Mouse (Mus musculus) kidney, adult 2 months (tissue): ENCODE measurements around the gene Sla2. TPM values are rescaled to one million over a fixed set of nuclear protein-coding genes. Genes with fewer than 3 reads are reported as not detected.
"Not testable (repeated sequence)": the region's sequence is repeated elsewhere in the genome, so short reads cannot be mapped to it uniquely, and the experiment has no call there.

Experiments
- DNase-seq: peaks from one replicate; pipeline ENCODE4 v3.0.0; 2021
- H3K27ac ChIP-seq: fragments of 200-500 bp; 2 replicates; pipeline ENCODE4 v1.5.1; 2012; ENCODE audit warnings: low read depth, low read length, control low read depth, inconsistent platforms; ENCODE audit not compliant: insufficient read depth
- H3K27me3 ChIP-seq: fragments of 200-500 bp; replicated peaks from 2 replicates; pipeline ENCODE4 v1.6.1; 2012; ENCODE audit warnings: mild to moderate bottlenecking, moderate library complexity, low read length, inconsistent platforms; ENCODE audit not compliant: control insufficient read depth, insufficient read depth
- H3K36me3 ChIP-seq: fragments of 200-500 bp; 2 replicates; pipeline ENCODE4 v1.6.1; 2012; ENCODE audit warnings: mild to moderate bottlenecking, moderate library complexity, low read length, inconsistent platforms; ENCODE audit not compliant: control insufficient read depth, insufficient read depth
- H3K4me1 ChIP-seq: fragments of 200-500 bp; 2 replicates; pipeline ENCODE4 v1.6.1; 2011; ENCODE audit warnings: low read length; ENCODE audit not compliant: control insufficient read depth, insufficient read depth
- H3K4me3 ChIP-seq: fragments of 200-500 bp; 2 replicates; pipeline ENCODE4 v1.5.1; 2011; ENCODE audit warnings: mild to moderate bottlenecking, low read depth, low read length, control low read depth; ENCODE audit not compliant: insufficient read depth
- CTCF ChIP-seq: fragments of 200-500 bp; conservative IDR thresholded peaks from 2 replicates; pipeline ENCODE4 v1.5.1; 2011; ENCODE audit warnings: low read depth, mild to moderate bottlenecking, control low read depth, low read length, moderate library complexity, mixed read lengths; ENCODE audit not compliant: insufficient read depth, insufficient read length
- POLR2A ChIP-seq: fragments of 200-500 bp; IDR thresholded peaks from one replicate; pipeline ENCODE4 v1.6.1; 2011; ENCODE audit warnings: low read depth, low read length, control low read depth
- WGBS: fragments of 180-500 bp; shearing (Covaris S2); methylation state at CpG from one replicate; pipeline ENCODE4 v1.1.7; 2018; 5-methylcytosine and 5-hydroxymethylcytosine counted together
- polyA plus RNA-seq: library from polyadenylated mRNA; depleted of rRNA; stranded (reverse); fragments of >200 nt; gene quantifications from 2 replicates; pipeline ENCODE4 v1.2.3, GENCODE M21; 2012

Gene Sla2
- polyA plus RNA-seq, 1 experiment = 0.67 TPM

- TF ChIP-seq POLR2A (no peak), CTCF (no peak)
- H3K4me3 ChIP-seq = no peak overlapping the region
- DNase-seq = no peak
- 85% methylated on average over 6 of the region's 6 CpGs for WGBS
- no peaks in the 10 kb centered on the region for H3K36me3 ChIP-seq
- no peaks in the 10 kb centered on the region for H3K27me3 ChIP-seq
- H3K27ac ChIP-seq = no peak overlapping the region
- H3K4me1 ChIP-seq = no peaks in the 10 kb centered on the region
Measured at GRCm38 (mm10) chr2:156927663-156928062, 40.7 kb upstream of the Sla2 start.

GRCm38 (mm10) chr2:156925611-156926010 lies 38.6 kb upstream of the Sla2 start:
- not testable (repeated sequence) for H3K4me3 ChIP-seq, H3K27ac ChIP-seq, DNase-seq, H3K27me3 ChIP-seq, H3K4me1 ChIP-seq, H3K36me3 ChIP-seq
- 76% methylated on average over 3 of the region's 3 CpGs for WGBS

DNA sequence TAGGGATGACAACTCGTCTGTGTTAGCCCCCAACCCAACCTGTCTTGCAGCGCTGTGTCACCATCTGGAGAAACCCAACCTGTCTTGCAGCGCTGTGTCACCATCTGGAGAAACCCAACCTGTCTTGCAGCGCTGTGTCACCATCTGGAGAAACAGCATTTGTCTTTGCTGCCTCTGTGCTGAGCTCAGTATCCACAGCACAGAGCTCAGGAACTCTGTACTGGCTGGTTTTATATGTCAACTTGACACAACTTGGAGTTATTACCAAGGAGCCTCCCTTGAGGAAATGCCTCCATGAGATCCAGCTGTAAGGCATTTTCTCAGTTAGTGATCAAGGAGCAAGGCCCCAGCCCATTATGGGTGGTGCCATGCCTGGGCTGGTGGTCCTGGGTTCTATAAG lies 38.1 kb upstream of the Sla2 start:
- H3K27me3 ChIP-seq, H3K27ac ChIP-seq, H3K4me3 ChIP-seq, H3K36me3 ChIP-seq, H3K4me1 ChIP-seq, DNase-seq: not testable (repeated sequence)
- WGBS = 51% methylated on average over 4 of the region's 4 CpGs

- TF ChIP-seq CTCF (no peak), POLR2A (no peak)
- WGBS = 37% methylated on average over 3 of the region's 3 CpGs
- DNase-seq = no peak
- Histone ChIP-seq H3K27me3 (no peaks in the 10 kb centered on the region), H3K4me3 (no peak overlapping the region), H3K36me3 (no peaks in the 10 kb centered on the region), H3K4me1 (no peaks in the 10 kb centered on the region), H3K27ac (no peak overlapping the region)
Measured at GRCm38 (mm10) chr2:156924210-156924898, 37.4 kb upstream of the Sla2 start.

- no peak for DNase-seq
- WGBS = 90% methylated on average over 5 of the region's 5 CpGs
- Histone ChIP-seq H3K27ac (no peak overlapping the region), H3K4me1 (no peaks in the 10 kb centered on the region), H3K36me3 (no peaks in the 10 kb centered on the region), H3K27me3 (no peaks in the 10 kb centered on the region), H3K4me3 (no peak overlapping the region)
- TF ChIP-seq POLR2A = no peak
- TF ChIP-seq CTCF = no peak
Measured at GRCm38 (mm10) chr2:156923057-156923456, 36.1 kb upstream of the Sla2 start.

- no peak for DNase-seq
- no peaks in the 10 kb centered on the region for H3K27me3 ChIP-seq
- H3K36me3 ChIP-seq = no peaks in the 10 kb centered on the region
- no peak for TF ChIP-seq CTCF
- no peak for TF ChIP-seq POLR2A
- H3K4me3 ChIP-seq = no peak overlapping the region
- no peak overlapping the region for H3K27ac ChIP-seq
- H3K4me1 ChIP-seq = no peaks in the 10 kb centered on the region
- 65% methylated on average over 2 of the region's 2 CpGs for WGBS
Measured at GRCm38 (mm10) chr2:156919796-156920195, 32.8 kb upstream of the Sla2 start.

- not testable (repeated sequence) for H3K4me3 ChIP-seq, DNase-seq, H3K36me3 ChIP-seq, H3K27me3 ChIP-seq, H3K4me1 ChIP-seq, H3K27ac ChIP-seq
- 88% methylated on average over 11 of the region's 11 CpGs for WGBS
Measured at GRCm38 (mm10) chr2:156919191-156919590, 32.2 kb upstream of the Sla2 start.

DNA sequence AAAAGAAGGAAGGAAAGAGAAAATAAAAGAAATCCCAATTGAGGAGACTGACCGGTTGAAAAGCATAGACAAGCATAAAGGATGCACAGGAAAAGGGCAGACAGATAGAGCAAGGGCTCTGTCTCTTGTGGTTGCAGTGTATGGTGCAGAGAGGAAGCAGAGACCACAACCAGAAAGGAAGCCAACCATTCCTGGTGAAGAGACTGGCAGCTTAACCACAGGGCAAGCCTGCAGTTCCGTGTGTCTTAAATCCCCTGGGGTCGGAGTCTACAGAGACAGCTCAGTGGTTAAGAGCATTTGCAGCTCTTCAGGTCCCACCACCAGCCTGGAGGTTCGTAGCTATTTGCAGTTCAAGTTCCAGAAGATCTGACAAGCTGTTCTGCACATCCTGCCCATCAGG lies 31.6 kb upstream of the Sla2 start:
- Histone ChIP-seq H3K4me3 (no peak overlapping the region), H3K4me1 (no peaks in the 10 kb centered on the region), H3K27me3 (no peaks in the 10 kb centered on the region), H3K36me3 (no peaks in the 10 kb centered on the region), H3K27ac (no peak overlapping the region)
- TF ChIP-seq POLR2A (no peak), CTCF (no peak)
- WGBS = 72% methylated on average over 4 of the region's 4 CpGs
- DNase-seq = no peak
